Mouse (Mus musculus) limb, embryonic 11.5 days (tissue): ENCODE measurements around the gene Frk. TPM values are rescaled to one million over a fixed set of nuclear protein-coding genes. Genes with fewer than 3 reads are reported as not detected.
"Not testable (repeated sequence)": the region's sequence is repeated elsewhere in the genome, so short reads cannot be mapped to it uniquely, and the experiment has no call there.

Experiments
- ATAC-seq: fragments of 200-750 bp; cut with Nextera tagmentation; 2 replicates; pipeline ENCODE4 v1.8.0; 2017; ENCODE audit warnings: low read depth; ENCODE audit not compliant: insufficient number of reproducible peaks, low FRiP score, low TSS enrichment
- DNase-seq: peaks from one replicate; pipeline ENCODE4 v3.0.0-alpha.2; 2015; ENCODE audit warnings: low spot score
- H3K27ac ChIP-seq: fragments of 300-500 bp; sonication (generic); replicated peaks from 2 replicates; pipeline ENCODE4 v1.5.1; 2014; ENCODE audit warnings: low read depth, mild to moderate bottlenecking, low read length
- H3K27me3 ChIP-seq: fragments of 300-500 bp; sonication (generic); 2 replicates; pipeline ENCODE4 v1.6.1; 2014; ENCODE audit warnings: mild to moderate bottlenecking, low read length, mixed read lengths; ENCODE audit not compliant: control insufficient read depth, insufficient read depth
- H3K36me3 ChIP-seq: fragments of 300-500 bp; sonication (generic); 2 replicates; pipeline ENCODE4 v1.6.1; 2014; ENCODE audit warnings: mild to moderate bottlenecking, low read length, moderate library complexity, mixed read lengths; ENCODE audit not compliant: control insufficient read depth, insufficient read depth
- H3K4me1 ChIP-seq: fragments of 300-500 bp; sonication (generic); 2 replicates; pipeline ENCODE4 v1.6.1; 2014; ENCODE audit warnings: low read length, mixed read lengths; ENCODE audit not compliant: control insufficient read depth, insufficient read depth
- H3K4me2 ChIP-seq: fragments of 300-500 bp; sonication (generic); 2 replicates; pipeline ENCODE4 v1.6.1; 2014; ENCODE audit warnings: low read depth, mild to moderate bottlenecking, moderate library complexity; ENCODE audit not compliant: severe bottlenecking
- H3K4me3 ChIP-seq: fragments of 300-500 bp; sonication (generic); 2 replicates; pipeline ENCODE4 v1.5.1; 2014; ENCODE audit warnings: low read depth, low read length
- H3K9ac ChIP-seq: fragments of 300-500 bp; sonication (generic); 2 replicates; pipeline ENCODE4 v1.6.1; 2014; ENCODE audit warnings: mild to moderate bottlenecking, low read length
- H3K9me3 ChIP-seq: fragments of 300-500 bp; sonication (generic); 2 replicates; pipeline ENCODE4 v1.6.1; 2016; ENCODE audit warnings: low read length; ENCODE audit not compliant: control insufficient read depth
- WGBS: fragments of 180-500 bp; shearing (Covaris S2); extraction: QIAGEN DNeasy Blood & Tissue Kit; methylation state at CpG from one replicate; pipeline ENCODE4 v1.1.7; 2014; 5-methylcytosine and 5-hydroxymethylcytosine counted together
- polyA plus RNA-seq: library from polyadenylated mRNA; unstranded; fragments of >200 nt; fragmentation: Nextera tagmentation; extraction: Ambion mirVana; gene quantifications from 2 replicates; pipeline ENCODE4 v1.2.1, GENCODE M21; 2014

Frk gene
- 3.4 and 5.3 TPM in 2 replicates for polyA plus RNA-seq

DNA sequence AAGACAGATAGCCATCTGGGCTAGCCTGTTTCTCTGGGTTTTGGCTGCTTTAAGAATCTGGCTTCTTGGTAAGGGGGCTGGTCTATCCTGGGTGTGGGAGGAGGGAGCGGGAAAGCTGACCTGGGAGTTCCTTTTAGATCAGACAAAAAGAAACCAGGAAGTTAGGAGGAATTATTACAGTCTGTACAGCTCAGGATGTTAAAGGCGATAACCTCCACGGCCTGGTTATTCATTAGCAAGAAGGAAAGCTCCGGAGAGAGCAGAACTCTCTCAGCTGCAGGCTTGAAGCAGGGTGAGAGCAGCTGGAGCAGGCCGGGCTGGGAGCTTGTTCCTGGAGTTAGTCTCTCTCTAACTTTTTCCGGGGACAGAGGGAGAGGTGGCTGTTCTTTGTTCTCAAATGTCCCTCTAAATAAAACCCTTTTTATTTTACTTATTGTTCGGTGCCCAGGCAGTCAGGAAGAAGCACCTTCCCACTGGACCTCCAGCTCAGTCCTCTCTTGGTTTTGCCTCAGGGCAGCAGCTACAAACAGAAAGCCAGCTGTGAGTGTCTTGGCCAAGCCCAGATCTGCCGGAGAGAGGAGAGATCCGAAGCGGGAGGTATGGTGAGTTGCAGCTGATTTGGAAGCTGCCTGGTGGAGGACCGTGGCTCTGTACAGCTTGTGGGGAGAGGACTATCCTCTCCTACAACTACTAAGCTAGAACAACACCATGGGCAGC lies at the start of gene Frk:
Frk (plus strand) TSS at position 103 of the 717 bp plus-strand sequence.
- no peaks in the 10 kb centered on the region for H3K9me3 ChIP-seq
- H3K36me3 ChIP-seq, result no peaks in the 10 kb centered on the region
- no peak within 1 kb of the TSS for H3K27ac ChIP-seq
- no peaks in the 10 kb centered on the region for H3K27me3 ChIP-seq
- peak within 1 kb of the TSS; percentile 22 for H3K4me3 ChIP-seq
- peak; percentile 42 for DNase-seq
- H3K4me2 ChIP-seq, result peak within 1 kb of the TSS; percentile 35
- H3K9ac ChIP-seq, result peak within 1 kb of the TSS; percentile 45
- H3K4me1 ChIP-seq, result no peaks in the 10 kb centered on the region
- WGBS, result 35% methylated on average over 11 of the region's 11 CpGs
- ATAC-seq, result peak; percentile 51

DNA sequence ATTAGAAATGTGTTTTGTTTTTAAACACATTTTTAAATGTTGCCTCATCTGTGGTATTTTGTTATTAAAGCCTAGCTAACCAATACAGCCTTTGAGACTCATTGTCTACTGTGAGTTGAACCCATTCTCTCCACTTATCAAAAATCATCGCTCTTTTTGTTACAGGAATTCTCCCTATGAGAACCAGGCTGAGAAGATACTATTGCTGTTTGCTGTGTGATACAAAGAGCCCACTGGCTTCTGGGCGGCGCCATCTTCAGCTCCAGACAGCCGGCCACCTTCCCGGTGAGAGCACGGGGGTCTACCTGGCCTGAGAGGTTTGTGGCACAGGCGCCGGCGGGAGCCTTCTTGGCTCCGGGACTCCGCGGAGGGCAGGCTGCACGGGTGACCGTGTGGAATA lies 49.0 kb upstream of the Frk start:
- 97% methylated on average over 6 of the region's 14 CpGs for WGBS
- H3K36me3 ChIP-seq, ATAC-seq, DNase-seq, H3K4me2 ChIP-seq, H3K27me3 ChIP-seq, H3K9ac ChIP-seq, H3K27ac ChIP-seq, H3K9me3 ChIP-seq, H3K4me3 ChIP-seq, H3K4me1 ChIP-seq: not testable (repeated sequence)

DNA sequence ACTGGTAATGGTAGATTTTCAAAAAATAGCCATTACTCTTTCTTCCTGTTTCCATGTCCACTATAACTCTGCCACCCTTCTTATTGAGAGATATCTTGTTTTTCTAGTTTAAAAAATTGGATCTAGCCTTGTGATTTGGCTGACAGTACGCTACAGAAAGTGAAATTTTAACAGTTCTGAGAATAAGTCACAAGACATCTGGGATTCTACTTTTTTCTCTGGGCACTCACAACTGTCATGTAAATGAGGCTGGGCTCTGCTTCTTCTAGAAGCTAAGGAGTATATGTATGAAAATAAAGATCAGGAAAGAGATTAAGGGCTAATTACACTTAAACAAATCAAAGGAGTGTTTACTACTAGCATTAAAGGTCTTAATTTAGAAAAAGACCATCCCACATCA lies 33.7 kb upstream of the Frk start:
- H3K4me1 ChIP-seq, result no peaks in the 10 kb centered on the region

DNA sequence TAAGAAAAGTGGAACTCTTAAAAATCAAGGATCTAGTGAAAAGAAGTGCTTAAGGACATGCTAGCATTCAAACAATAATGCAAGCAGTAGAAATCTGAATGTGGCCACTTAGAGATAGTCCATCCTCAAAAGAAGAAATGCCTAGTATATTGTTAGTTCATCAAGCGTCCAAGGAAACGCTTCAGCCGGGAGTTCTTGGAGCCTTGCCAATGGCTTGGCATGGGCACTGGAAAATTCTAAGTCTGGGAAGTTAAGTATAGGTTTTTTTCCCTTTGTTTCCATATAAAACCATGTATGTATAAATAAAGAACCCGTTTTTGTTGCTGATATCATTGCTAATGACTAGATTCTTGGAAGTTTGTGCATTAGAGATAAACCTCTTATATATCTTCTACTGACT lies 21.7 kb upstream of the Frk start:
- Histone ChIP-seq H3K9ac (no peak overlapping the region), H3K4me2 (no peak overlapping the region), H3K4me1 (no peaks in the 10 kb centered on the region), H3K9me3 (no peaks in the 10 kb centered on the region), H3K27ac (no peak overlapping the region), H3K27me3 (no peaks in the 10 kb centered on the region), H3K36me3 (no peaks in the 10 kb centered on the region), H3K4me3 (no peak overlapping the region)
- no peak for ATAC-seq
- 82% methylated on average over 4 of the region's 4 CpGs for WGBS
- no peak for DNase-seq

More for the DNA sequence above, 33.7 kb upstream of the Frk start:
- WGBS, result 84% methylated on average over 1 of the region's 1 CpGs
- H3K27me3 ChIP-seq, result no peaks in the 10 kb centered on the region
- no peak for ATAC-seq
- no peaks in the 10 kb centered on the region for H3K36me3 ChIP-seq
- DNase-seq, result no peak
- no peak overlapping the region for H3K27ac ChIP-seq
- H3K9me3 ChIP-seq, result no peaks in the 10 kb centered on the region
- H3K4me2 ChIP-seq, result no peak overlapping the region
- no peak overlapping the region for H3K9ac ChIP-seq
- H3K4me3 ChIP-seq, result no peak overlapping the region

DNA sequence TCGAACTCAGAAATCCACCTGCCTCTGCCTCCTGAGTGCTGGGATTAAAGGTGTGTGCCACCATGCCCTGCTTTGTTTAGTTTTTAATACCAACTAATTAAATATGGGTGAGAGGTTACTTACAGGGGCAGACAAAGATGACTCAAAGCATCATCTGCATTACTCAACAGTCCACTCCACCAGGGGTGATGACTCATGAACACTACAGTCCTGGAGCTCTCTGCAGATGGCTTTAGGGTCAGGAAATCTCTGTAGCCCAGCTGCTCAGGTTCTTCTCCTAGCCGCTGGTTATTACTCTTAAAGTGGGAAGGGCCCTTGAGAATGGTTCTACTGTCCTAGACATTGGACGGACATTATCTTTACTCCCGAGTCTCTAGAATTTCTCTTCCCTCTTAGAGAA lies 18.9 kb upstream of the Frk start:
- H3K9me3 ChIP-seq, result no peaks in the 10 kb centered on the region
- no peak for ATAC-seq
- WGBS, result 92% methylated on average over 4 of the region's 4 CpGs
- H3K4me3 ChIP-seq, result no peak overlapping the region
- DNase-seq, result no peak
- H3K4me1 ChIP-seq, result no peaks in the 10 kb centered on the region
- no peak overlapping the region for H3K9ac ChIP-seq
- no peak overlapping the region for H3K27ac ChIP-seq
- H3K36me3 ChIP-seq, result no peaks in the 10 kb centered on the region
- H3K4me2 ChIP-seq, result no peak overlapping the region
- no peaks in the 10 kb centered on the region for H3K27me3 ChIP-seq

DNA sequence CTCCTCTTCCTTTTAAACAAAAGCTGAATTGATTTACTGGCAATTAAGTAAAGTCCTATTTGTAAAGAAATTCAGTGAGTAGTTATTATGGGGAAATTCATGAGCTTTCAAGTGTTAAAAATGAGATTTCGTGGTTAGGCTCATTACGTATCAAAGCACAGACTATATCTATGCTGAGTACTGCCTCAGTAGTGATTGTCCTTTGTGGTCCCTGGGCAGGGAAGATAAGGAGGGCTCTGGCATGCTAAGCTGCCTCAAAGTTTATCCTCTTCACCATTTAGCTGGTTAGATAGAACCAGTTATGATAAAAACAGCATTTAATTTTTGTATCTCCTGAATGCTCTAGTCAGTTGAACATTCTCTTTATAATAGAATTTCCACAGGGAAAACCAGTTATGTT lies 14.2 kb upstream of the Frk start:
- H3K4me2 ChIP-seq, result no peak overlapping the region
- no peak for DNase-seq
- no peak overlapping the region for H3K9ac ChIP-seq
- H3K9me3 ChIP-seq, result no peaks in the 10 kb centered on the region
- H3K4me1 ChIP-seq, result no peaks in the 10 kb centered on the region
- ATAC-seq, result no peak
- no peak overlapping the region for H3K4me3 ChIP-seq
- no peaks in the 10 kb centered on the region for H3K27me3 ChIP-seq
- H3K36me3 ChIP-seq, result no peaks in the 10 kb centered on the region
- no peak overlapping the region for H3K27ac ChIP-seq
- 73% methylated on average over 2 of the region's 2 CpGs for WGBS

DNA sequence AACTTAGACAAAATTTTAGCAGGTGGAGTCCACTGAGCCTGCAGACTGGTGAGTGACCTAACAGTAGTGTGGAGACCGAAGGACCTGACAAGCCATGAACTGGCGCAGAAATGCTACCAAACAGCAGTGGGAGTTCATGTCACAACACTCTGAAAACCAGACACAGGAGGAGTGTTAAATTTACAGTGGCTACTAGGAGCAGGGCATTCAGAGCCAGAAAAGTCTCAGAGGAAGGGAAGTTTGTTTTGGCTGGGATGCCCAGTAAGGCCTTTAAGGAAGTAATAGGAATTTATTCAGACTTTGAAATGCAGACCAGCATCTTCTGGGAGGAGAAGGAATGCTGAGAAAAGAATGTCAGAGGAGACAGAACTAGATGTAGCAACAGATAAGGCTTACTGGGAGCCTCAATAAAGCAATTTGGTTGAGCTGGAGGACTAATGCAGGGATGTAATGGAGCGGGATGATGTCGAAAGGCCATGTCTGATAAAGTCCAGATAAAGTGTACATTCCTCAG lies 3.2 kb upstream of the Frk start:
- H3K4me1 ChIP-seq, result no peaks in the 10 kb centered on the region
- DNase-seq, result no peak
- H3K27ac ChIP-seq, result no peak overlapping the region
- no peaks in the 10 kb centered on the region for H3K9me3 ChIP-seq
- no peak for ATAC-seq
- no peaks in the 10 kb centered on the region for H3K36me3 ChIP-seq
- H3K4me3 ChIP-seq, result no peak overlapping the region
- H3K9ac ChIP-seq, result no peak overlapping the region
- WGBS, result 55% methylated on average over 4 of the region's 4 CpGs
- H3K27me3 ChIP-seq, result no peaks in the 10 kb centered on the region
- no peak overlapping the region for H3K4me2 ChIP-seq

DNA sequence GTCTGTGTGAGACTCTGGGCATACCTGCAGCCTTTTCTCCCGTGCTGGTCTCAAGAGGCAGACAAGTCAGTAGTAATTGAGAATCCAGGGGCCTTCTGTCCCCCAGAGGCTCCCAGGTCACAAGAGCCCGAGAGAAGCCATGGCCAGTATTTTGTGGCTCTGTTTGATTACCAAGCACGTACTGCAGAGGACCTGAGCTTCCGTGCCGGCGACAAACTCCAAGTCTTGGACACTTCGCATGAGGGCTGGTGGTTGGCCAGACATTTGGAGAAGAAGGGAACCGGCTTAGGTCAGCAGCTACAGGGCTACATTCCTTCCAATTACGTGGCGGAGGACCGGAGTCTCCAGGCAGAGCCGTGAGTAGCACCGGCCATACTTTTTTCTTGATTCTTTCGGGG lies 814 bp downstream of the Frk start:
- H3K9me3 ChIP-seq, result no peaks in the 10 kb centered on the region
- peak overlapping the region; percentile 35 for H3K4me2 ChIP-seq
- H3K36me3 ChIP-seq, result no peaks in the 10 kb centered on the region
- peak overlapping the region; percentile 45 for H3K9ac ChIP-seq
- peak; percentile 26; the same call in 1 of the 2 replicates for ATAC-seq
- H3K4me3 ChIP-seq, result peak overlapping the region; percentile 22
- H3K27me3 ChIP-seq, result no peaks in the 10 kb centered on the region
- 71% methylated on average over 14 of the region's 14 CpGs for WGBS
- no peaks in the 10 kb centered on the region for H3K4me1 ChIP-seq
- H3K27ac ChIP-seq, result no peak overlapping the region
- DNase-seq, result peak; percentile 40

DNA sequence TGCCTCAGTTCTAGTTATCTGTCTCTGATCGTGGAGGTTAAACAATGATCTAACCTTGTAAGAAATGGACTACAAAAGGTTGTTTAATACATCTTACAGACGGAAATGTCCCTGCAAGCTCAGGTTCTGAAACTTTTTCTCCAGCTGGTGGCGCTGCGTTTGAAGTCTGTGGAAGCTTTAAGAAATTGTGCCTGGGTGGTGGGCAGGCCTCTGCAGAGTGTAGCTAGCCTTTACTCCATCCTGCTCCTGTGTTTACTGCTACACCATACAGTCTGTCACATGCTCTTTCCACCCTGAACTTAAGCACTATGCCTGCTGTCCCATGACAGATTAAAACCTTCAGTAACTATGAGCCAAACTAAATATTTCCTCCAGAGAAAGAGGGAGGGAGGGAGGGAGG lies 1.9 kb downstream of the Frk start:
- no peak overlapping the region for H3K4me2 ChIP-seq
- 67% methylated on average over 4 of the region's 4 CpGs for WGBS
- ATAC-seq (no peak), DNase-seq (no peak)
- H3K9me3 ChIP-seq, result no peaks in the 10 kb centered on the region
- H3K9ac ChIP-seq, result no peak overlapping the region
- no peaks in the 10 kb centered on the region for H3K36me3 ChIP-seq
- H3K27ac ChIP-seq, result no peak overlapping the region
- no peak overlapping the region for H3K4me3 ChIP-seq
- H3K27me3 ChIP-seq, result no peaks in the 10 kb centered on the region
- no peaks in the 10 kb centered on the region for H3K4me1 ChIP-seq
